Mouse (Mus musculus): ENCODE results near the gene Tmigd3.
A peak's percentile ranks its signal among the peaks of the same experiment; 100 is the strongest.
"Not testable (repeated sequence)": the region's sequence is repeated elsewhere in the genome, so short reads cannot be mapped to it uniquely, and the experiment has no call there.

Gene Tmigd3

GRCm38 (mm10) chr3:105907956-105908655 lies 37.4 kb downstream of the Tmigd3 start:
- no peak for DNase-seq

DNA sequence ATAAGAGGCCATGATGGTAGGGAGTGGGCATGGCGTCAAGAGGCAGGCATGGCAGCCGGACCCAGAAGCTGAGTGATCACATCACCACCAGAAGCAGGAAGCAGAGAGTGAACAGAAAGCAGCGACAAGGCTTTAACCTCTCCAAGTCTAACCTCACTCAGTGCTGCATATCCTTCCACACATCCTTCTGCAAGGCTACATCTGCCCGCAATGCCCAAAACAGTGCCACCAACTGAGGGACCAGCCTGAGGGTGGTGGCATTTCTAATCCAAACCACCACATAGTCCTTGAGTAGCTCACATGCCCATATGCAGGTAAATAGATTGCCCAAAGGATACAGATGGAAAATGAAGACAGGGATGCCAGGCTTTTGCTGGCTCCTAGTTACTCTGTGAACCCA lies 38.3 kb downstream of the Tmigd3 start:
- DNase-seq: no peak

GRCm38 (mm10) chr3:105910519-105911190 lies 40.0 kb downstream of the Tmigd3 start:
- DNase-seq: no peak

- no peak for DNase-seq
These were observed 41.6 kb downstream of the Tmigd3 start for GRCm38 (mm10) chr3:105912097-105912880.

GRCm38 (mm10) chr3:105913839-105914681 lies 43.4 kb downstream of the Tmigd3 start:
- DNase-seq: no peak

GRCm38 (mm10) chr3:105915281-105915680 lies 44.6 kb downstream of the Tmigd3 start:
- DNase-seq: no peak

GRCm38 (mm10) chr3:105916455-105916854 lies 45.8 kb downstream of the Tmigd3 start:
- not testable (repeated sequence) for DNase-seq

- DNase-seq: no peak
These were observed 47.1 kb downstream of the Tmigd3 start for GRCm38 (mm10) chr3:105917656-105918354.

DNA sequence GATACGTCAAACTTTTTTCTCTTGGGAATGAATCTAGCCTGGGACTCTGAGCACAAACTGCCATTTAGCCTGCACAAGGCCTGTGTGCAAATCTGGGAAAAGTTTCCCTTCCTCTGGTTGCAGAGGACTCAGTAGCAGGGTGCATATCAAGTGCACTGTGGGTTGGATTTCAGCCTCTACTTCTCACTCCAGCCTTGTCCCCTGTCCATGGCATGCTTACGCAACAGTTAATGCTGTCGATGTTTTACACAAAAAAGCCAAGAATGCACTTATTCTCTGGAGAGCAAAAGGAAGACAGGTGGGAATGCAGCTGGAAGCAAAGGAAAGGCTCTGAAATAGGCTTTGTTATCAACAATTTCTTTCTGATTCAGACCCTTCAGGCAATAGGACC lies 47.6 kb downstream of the Tmigd3 start:
- DNase-seq: no peak

DNA sequence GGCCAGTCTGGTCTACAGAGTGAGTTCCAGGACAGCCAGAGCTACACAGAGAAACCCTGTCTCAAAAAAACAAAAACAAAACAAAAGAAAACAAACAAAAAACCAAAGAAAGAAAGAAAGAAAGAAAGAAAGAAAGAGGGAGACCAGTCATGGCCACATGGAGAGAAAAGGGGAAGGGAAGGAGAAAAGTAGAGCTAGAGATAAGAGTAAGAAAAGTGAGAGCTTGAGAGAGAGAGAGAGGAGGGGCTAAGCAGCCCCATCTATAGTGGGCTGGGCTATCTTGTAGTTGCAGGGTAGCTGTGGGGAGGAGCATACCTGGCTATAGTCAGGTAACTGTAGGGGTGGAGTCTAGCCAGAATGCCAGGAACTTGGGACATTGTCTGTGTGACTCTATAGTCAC lies 50.0 kb downstream of the Tmigd3 start:
- DNase-seq: not testable (repeated sequence)

DNA sequence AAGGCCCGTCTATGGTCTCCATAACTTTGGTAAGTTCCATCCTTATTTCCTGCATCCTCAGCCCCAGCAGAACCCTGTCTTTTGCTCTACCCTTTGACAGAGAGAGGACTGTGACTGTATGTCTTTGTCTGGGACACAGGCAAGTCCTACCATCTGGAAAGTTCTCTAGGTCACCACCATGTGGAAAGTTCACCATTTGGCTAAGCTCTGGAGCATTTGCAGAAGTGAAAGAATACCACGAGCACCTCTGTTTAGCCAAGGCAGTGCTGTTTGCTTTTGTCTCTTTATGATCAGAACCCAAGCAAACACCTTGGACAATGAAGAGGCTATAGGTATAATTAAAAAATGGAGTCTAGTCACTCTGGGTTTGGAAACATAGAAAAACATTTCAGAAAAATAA lies 51.3 kb downstream of the Tmigd3 start:
- no peak for DNase-seq

GRCm38 (mm10) chr3:105924616-105925015 lies 53.9 kb downstream of the Tmigd3 start:
- DNase-seq: no peak

DNA sequence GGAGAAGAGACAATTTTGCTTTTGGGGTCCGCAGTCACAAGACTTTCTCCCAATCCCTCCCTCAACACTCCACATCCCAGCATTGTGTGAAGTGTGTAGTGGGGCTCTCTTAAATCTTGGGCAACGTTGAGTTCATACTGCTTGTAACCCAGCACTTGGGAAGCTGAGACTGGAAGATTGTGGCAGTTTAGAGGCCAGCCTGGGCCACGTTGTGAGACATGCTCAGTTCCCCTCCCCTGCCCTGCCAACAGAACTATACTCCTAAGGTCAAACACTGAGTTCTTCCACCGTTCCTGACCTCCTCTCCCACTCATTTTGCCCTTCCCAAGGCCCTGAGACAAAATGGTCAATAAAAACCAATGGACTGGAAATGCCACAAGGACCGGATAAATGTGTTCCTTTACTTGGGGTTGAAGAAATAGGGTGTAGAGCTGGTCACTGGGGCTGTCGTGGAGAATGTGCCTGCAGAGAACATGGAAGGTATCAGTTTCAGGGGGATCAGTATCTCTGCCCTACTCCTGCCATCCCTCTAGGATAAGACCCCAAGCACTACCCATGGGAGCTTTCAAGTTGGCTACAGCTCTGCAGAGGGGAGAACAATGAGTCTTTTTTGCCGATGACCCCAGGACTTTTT lies 57.0 kb downstream of the Tmigd3 start:
- no peak for DNase-seq

DNA sequence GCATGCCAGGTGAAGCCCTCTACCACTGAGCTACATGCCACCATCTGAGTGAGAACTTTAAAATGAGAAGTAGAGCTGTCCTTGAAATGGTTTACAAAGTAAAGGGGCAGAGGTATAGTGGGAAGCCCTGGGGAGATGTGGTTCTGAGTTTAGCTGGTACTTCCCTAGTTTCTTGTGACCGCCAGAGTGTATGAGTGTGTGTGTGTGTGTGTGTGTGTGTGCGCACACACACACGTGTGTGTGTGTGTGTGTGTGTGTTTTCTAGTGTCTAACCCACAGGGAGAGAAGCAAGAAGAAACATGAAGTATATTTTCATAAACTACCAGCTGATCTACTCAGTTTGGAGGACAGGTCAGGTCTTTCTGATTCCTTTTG lies 57.5 kb downstream of the Tmigd3 start:
- no peak for DNase-seq

GRCm38 (mm10) chr3:105928781-105929180 lies 58.1 kb downstream of the Tmigd3 start:
- no peak for DNase-seq

DNA sequence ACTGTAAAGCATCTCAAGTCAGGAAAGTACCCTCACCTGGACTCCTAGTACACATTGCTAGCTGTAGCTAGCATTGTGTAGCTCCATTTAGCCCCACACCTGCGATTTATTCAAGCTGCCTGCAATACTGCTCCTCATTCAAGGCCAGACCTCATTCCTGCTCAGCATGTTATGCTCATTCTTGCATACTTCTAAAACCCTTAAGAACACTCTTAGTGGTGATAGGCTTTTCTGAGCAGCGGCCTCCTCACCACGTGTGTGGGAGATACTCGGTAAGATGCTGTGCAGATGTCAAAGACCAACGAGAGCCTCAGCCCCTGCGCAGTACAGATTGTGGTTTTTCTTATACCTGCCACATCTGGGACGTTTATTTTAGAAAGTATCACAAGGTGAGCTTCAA lies 59.1 kb downstream of the Tmigd3 start:
- no peak for DNase-seq

DNA sequence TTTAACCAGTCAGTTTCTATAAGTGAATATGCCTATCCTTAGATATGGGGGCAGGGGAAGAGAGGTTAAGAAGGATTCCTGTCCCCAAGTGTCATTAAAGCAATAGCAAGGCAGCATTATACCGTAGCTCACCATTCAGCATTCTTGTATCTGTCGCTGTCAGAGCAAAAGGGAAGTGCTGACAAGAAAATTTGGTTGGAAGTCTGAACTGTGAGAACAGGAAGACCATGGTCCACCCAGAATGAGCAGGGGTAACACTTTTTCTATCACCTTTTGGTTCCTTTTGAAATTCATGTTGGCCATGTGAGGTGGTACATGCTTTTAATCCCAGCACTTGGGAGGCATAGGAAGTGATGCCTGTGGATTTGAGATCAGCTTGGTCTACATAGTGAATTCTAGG lies 60.4 kb downstream of the Tmigd3 start:
- no peak for DNase-seq

DNA sequence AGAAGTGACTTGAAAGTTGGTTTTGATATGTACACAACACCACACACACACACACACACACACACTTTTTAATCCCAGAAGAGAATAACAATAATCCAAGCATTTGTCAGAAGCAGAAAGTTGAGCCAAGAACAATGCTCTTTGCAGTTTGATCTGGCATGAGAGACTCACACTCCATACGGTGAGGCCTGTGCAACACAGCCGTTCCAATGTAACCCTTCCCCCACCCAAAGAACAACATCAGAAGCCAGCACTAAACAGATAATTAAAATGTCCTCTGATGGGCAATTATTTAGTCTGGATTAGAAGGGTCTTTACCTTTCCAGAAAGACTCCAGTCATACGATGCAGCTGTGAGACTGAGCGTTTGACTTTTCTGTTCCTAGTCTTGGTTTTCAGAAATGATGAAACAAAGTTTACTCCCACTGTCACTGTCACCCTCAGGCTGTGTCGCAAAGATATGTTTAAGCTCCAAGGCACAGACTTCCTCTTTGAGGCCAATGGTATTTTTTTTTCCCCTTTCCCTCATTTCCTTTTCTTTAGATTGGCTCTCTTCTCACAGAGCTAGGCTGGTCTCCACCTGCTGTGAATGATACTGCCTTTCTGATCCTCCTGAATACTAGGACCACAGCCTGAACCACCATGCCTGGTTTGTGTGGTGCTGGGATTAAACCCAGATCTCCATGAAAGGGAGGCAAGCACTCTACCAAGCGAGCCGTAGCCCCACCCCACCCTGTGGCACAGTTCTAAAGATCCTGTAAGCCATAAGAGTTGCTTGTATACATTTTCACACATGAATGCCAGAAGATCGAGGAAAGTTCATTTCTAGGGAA lies 61.8 kb downstream of the Tmigd3 start, which contains the start of gene I830077J02Rik:
TSS of gene I830077J02Rik (minus strand) at position 425 of the 832 bp plus-strand sequence.
- no peak for DNase-seq

GRCm38 (mm10) chr3:105933926-105934325 lies 63.2 kb downstream of the Tmigd3 start:
- DNase-seq: no peak

DNA sequence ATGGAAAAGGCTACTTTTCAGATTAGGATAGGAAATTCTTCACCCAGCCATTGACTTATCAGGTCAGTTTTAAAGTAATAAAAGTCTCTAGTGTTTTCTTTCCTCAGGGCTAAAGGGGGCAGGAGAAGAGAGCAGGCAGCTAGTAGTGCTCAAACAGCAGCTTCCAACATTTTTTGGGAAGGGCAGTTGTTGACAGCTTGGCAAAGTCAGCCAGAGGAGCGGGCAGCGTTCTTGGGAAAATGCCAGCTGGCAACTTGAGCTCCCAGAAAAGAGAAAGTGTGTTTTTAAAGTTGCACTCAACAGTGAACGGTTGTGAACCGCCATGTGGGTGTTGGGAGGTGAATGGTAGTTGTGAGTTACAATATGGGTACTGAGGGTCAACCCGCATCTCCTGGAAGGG lies 64.3 kb downstream of the Tmigd3 start:
- peak in 1 of 2 experiments; percentile 40 for DNase-seq

DNA sequence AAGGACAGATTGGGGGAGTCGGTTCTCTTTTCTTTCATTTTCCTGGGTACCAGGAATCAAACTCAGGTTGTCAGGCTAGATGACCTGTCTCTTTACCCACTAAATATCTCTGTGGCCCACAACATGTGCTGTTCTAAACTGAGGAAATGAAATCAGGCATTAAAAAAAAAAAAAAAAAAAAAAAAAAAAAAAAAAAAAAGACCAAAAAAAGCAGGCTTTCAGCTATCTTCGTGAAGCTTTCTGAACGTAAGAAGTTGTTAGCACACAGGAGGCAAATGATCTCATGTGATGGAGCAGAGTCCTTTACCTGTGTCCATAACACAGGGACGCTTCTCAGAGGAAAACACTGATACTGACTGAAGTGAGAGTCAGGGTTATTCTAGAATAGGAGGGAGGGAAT lies 65.4 kb downstream of the Tmigd3 start:
- DNase-seq: no peak

Measured in cerebellum, postnatal 25 days (tissue).